Mouse (Mus musculus) CD8-positive naive resting alpha-beta T cell, adult 57 days (primary cell): ENCODE data around the gene 2310022A10Rik. TPM values are rescaled to one million over a fixed set of nuclear protein-coding genes. Genes with fewer than 3 reads are reported as not detected.

Experiments used
- total RNA-seq: library from RNA; stranded (reverse); gene quantifications from one replicate; pipeline ENCODE4 v1.2.4, GENCODE M21; 2023

Gene 2310022A10Rik
- 27.6 TPM for total RNA-seq

DNA sequence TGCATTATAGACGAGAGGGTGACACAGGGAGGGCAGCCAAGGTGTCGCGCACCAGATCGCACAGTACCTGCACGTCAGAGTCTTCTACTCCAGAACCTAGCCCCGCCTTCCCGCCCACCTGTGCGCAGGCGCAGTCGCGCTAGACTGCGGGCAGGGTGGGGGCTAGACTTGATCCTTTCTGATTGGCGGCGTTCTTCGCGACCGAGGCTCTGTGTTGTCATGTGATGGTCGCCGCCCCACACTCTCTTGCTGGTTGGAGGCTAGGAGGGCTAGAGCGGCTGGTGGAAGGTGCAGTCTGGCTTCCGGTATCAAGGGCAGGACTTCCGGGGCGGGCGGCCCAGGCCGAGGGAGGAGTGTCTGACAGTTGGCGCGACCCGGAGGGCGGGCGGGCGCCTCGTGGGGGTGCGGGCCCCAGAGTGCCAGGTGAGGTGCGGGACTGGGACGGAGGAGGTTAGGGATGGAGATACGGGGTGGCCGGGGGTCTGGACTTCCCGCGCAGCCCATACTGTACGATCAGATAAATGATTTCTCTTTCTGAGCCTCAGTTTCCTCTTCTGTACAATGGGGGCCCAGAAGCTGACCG is at the start of gene 2310022A10Rik, which contains the start of gene Pld3:
Gene 2310022A10Rik, plus strand, starts transcription at position 303 of the 583 bp plus-strand sequence.
Gene Pld3, minus strand, starts transcription at position 288 of the 583 bp plus-strand sequence.

DNA sequence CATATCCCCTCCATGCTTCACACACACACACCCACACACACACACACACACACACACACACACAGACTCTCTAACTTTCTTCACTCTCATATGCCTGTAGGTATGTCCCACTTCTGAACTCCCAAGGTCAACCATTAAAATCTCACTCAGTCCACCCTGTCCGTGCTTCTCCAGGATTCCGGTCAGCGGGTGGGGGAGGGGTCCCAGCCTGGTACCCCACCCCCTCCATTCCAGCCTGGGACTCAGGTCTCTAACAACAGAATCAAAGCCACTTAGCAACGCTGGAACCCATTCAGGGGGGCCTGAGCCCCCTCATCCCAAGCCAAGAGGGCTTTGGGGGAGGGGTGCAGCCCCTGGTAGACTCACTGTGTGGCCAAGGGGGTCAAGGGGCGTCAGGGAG is 30.1 kb upstream of the 2310022A10Rik start, which contains the start of gene Hipk4:
Gene Hipk4, plus strand, starts transcription at position 301 of the 400 bp plus-strand sequence.

DNA sequence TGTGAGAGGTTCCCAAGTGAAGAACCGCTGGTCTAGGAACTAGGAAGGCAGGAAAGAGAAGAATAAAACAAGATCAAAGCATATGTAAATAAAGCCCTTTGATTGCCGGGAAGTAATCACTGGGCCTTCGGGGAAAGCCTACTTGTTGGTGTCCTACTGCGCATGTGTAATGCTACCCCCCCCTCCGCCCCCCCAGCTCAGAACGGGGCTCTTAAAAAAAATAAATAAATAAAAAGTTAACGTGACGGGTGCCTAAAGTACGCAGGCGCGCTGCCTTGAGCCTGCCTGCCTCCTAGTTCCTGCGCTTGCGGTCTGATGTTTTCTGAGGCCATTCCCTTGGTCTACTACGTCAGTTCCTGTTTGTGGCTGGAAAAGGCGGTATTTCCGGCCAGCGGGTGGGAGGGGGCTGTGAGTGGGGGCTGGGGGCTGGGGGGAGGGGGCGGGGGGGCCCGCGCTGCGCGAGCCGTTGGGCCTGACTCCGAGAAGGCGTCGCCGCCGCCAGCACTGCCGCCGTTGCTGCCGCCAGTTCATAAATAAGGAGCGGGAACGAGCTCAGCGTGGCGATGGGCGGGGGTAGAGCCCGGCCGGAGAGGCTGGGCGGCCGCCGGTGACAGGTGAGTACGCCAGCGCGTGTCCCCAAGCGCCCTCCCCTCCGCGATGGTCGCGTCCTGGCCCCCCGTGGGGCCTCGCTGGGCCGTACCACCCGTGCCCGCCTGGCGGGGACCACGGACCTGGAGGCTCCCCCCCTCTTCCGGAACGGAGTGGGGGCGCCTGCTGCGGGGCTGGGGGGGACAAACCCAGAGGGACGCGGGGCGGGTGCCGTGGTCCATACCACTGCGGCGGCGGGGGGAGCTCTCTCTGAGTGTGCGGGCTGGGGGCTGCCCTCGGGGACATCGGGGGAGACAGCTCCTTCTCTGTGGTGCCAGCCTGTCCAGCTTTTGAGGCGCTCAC is 38.5 kb downstream of the 2310022A10Rik start, which contains the start of gene Akt2:
Gene Akt2, plus strand, starts transcription at position 287 of the 951 bp plus-strand sequence.

Other genes starting within 250 kb of the 2310022A10Rik start
- gene Ltbp4, start 215.5 kb upstream of the 2310022A10Rik start, total RNA-seq: 1.2 TPM
- 80.0 TPM for gene Shkbp1, start 197.2 kb upstream of the 2310022A10Rik start, total RNA-seq
- not detected for gene Gm20479, start 195.8 kb upstream of the 2310022A10Rik start, total RNA-seq
- not detected for gene Sptbn4, start 105.5 kb upstream of the 2310022A10Rik start, total RNA-seq
- 13.1 TPM for gene Blvrb, start 105.3 kb upstream of the 2310022A10Rik start, total RNA-seq
- gene Sertad3, start 79.5 kb upstream of the 2310022A10Rik start, total RNA-seq: 9.9 TPM
- 59.1 TPM for gene Sertad1, start 66.3 kb upstream of the 2310022A10Rik start, total RNA-seq
- 0.95 TPM for gene Prx, start 53.9 kb upstream of the 2310022A10Rik start, total RNA-seq
- gene Hipk4, start 30.0 kb upstream of the 2310022A10Rik start, total RNA-seq: 0.34 TPM
- 135 TPM for gene Pld3, start within 50 bp of the 2310022A10Rik start, total RNA-seq
- 121 TPM for gene Akt2, start 38.3 kb downstream of the 2310022A10Rik start, total RNA-seq
- gene Ttc9b, start 100.7 kb downstream of the 2310022A10Rik start, total RNA-seq: not detected
- 15.2 TPM for gene Map3k10, start 121.4 kb downstream of the 2310022A10Rik start, total RNA-seq
- 1.9 TPM for gene Zfp607b, start 136.1 kb downstream of the 2310022A10Rik start, total RNA-seq
- 11.5 TPM for gene Zfp60, start 178.2 kb downstream of the 2310022A10Rik start, total RNA-seq